Mouse (Mus musculus): Measurements from ENCODE around the gene Smyd2. TPM values are rescaled to one million over a fixed set of nuclear protein-coding genes. Genes with fewer than 3 reads are reported as not detected.

Smyd2 gene
- total RNA-seq, 2 experiments from 2014 or later, result 144 to 145 TPM

- DNase-seq (ENCODE audit: low spot score in 2 of 2), result no peak
These were observed 88.0 kb downstream of the Smyd2 start for GRCm38 (mm10) chr1:189834166-189834565.

- DNase-seq (ENCODE audit: low spot score in 2 of 2), result no peak
These were observed 88.8 kb downstream of the Smyd2 start for GRCm38 (mm10) chr1:189833351-189833750.

DNA sequence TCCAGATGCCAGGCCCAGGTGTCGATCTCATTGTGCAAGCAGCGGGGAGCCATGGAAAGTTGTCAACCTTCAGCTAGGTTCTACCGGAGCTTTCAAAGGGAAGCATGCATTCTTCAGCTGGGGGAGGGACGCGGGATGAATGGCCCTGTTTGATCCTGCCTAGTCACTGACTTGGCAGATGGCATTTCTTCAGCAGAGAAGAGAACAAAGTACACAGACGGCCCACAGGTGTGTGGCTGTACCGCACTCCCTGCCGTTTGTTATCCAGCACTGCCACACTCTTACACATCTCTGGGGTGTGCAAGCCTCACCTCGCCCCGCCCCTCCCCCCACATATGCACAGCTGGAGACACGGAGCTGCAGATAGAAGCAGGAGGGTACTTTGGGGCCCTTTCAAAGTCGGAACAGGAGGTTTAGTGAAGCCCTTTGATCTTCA is 91.3 kb downstream of the Smyd2 start:
- DNase-seq (ENCODE audit: low spot score in 2 of 2), result no peak

Other genes with a start within 250 kb of the Smyd2 start
- 10 to 100 TPM; 15.0 to 25.3 TPM for gene Cenpf, start 234.3 kb downstream of the Smyd2 start, total RNA-seq (2021)
- gene Ptpn14, start 194.1 kb downstream of the Smyd2 start, total RNA-seq (2021), result 10 to 100 TPM; 19.7 to 22.1 TPM
- 10 to 100 TPM; 12.2 to 14.9 TPM for gene Prox1, start 248.4 kb upstream of the Smyd2 start, total RNA-seq (2021)

Data from gastrocnemius, postnatal 4 days (tissue).